16 mouse cellular contexts compared by ENCODE assay signal in genomic region chr14:99786367-99786766, GRCm38 (mm10).
"Had no signal": no experiment of that assay in that cellular context is flagged by ENCODE, and none has a peak within 500 bp of the region (broad histone marks: within the 10 kb centered on the region; RNA-seq: fewer than 3 reads in every experiment).

No protein-coding gene starts in this region.

- H3K4me2 ChIP-seq: lung, embryonic 14.5 days; midbrain, embryonic 11.5 days; midbrain, embryonic 13.5 days; midbrain, embryonic 15.5 days; neural tube, embryonic 12.5 days; stomach, embryonic 15.5 days had no signal

- H3K4me1 ChIP-seq: megakaryocyte, embryonic 14.5 days; midbrain, embryonic 13.5 days; midbrain, embryonic 15.5 days; neural tube, embryonic 12.5 days; stomach, embryonic 15.5 days had no signal

- H3K27ac ChIP-seq: macrophage; midbrain, embryonic 13.5 days; midbrain, embryonic 15.5 days; neural tube, embryonic 12.5 days; stomach, embryonic 15.5 days; stomach, postnatal 0 days had no signal

- H3K9me3 ChIP-seq: megakaryocyte, embryonic 14.5 days; midbrain, embryonic 13.5 days; midbrain, embryonic 15.5 days; neural tube, embryonic 12.5 days; stomach, embryonic 15.5 days had no signal

- DNase-seq: liver, postnatal 0 days; lung, embryonic 14.5 days; lung, postnatal 14 days; lung, postnatal 36 days; right cerebral cortex, postnatal 14 days; thymus, adult 2 months; thymus, postnatal 25 days; thymus, postnatal 4 days had no signal

- ATAC-seq: liver, postnatal 0 days; midbrain, embryonic 13.5 days; midbrain, embryonic 15.5 days had no signal

- H3K36me3 ChIP-seq: midbrain, embryonic 13.5 days; midbrain, embryonic 15.5 days; neural tube, embryonic 12.5 days; stomach, embryonic 15.5 days had no signal

- H3K9ac ChIP-seq: liver, postnatal 0 days; lung, embryonic 14.5 days; midbrain, embryonic 13.5 days; midbrain, embryonic 15.5 days; neural tube, embryonic 12.5 days; stomach, embryonic 15.5 days had no signal

- H3K4me3 ChIP-seq: megakaryocyte, embryonic 14.5 days; midbrain, embryonic 13.5 days; midbrain, embryonic 15.5 days; neural tube, embryonic 12.5 days; stomach, embryonic 15.5 days had no signal

- H3K27me3 ChIP-seq: megakaryocyte, embryonic 14.5 days; midbrain, embryonic 13.5 days; midbrain, embryonic 15.5 days; neural tube, embryonic 12.5 days; stomach, embryonic 15.5 days had no signal
